In genomic region chr14:52769450-52769849, GRCm38 (mm10) we compare ENCODE assay signal across 7 mouse cellular contexts.
A peak's percentile ranks its signal among the peaks of the same experiment; 100 is the strongest.
DNase-seq lines count a peak whose midpoint lies in the region; ATAC-seq and TF ChIP-seq lines count a peak whose summit lies in the region.
"Not testable (repeated sequence)": the region's sequence is repeated elsewhere in the genome, so short reads cannot be mapped to it uniquely, and the experiment has no call there.

No protein-coding gene starts in this region.

- not testable (repeated sequence) for H3K27me3 ChIP-seq in kidney, postnatal 0 days (ENCODE audit: insufficient read depth, low read length)

- no CpG with 5 or more reads among the region's 1 CpGs for WGBS in kidney, postnatal 0 days

- H3K4me3 ChIP-seq in kidney, postnatal 0 days (replicated peaks; ENCODE audit: low read depth, low read length) = not testable (repeated sequence)

- not testable (repeated sequence) for H3K27ac ChIP-seq in kidney, postnatal 0 days

- TF ChIP-seq CTCF in kidney, postnatal 0 days (IDR thresholded peaks at IDR 0.05; ENCODE audit: low read depth) = 0 out of 2 replicates have a peak, but pooled peaks have one; percentile 19

- not testable (repeated sequence) for H3K4me1 ChIP-seq in kidney, postnatal 0 days (replicated peaks; ENCODE audit: insufficient read depth, low read length)

- not testable (repeated sequence) for H3K36me3 ChIP-seq in kidney, postnatal 0 days (ENCODE audit: insufficient read depth, low read length)

- not testable (repeated sequence) for H3K9ac ChIP-seq in kidney, postnatal 0 days (ENCODE audit: low read depth, low read length)

- peak; percentile 11 for DNase-seq in 416B (ENCODE audit: low read depth)
- DNase-seq in ES-CJ7 (ENCODE audit: low read depth, low spot score) = peak; percentile 33
- not testable (repeated sequence) for DNase-seq in kidney, postnatal 0 days (ENCODE audit: low spot score)
- peak; percentile 13 for DNase-seq in thymus, postnatal 0 days (ENCODE audit: low spot score)
- peak; percentile 19 to 61 for DNase-seq in thymus, postnatal 36 days

- not testable (repeated sequence) for H3K9me3 ChIP-seq in kidney, postnatal 0 days (replicated peaks; ENCODE audit: low read length)

- not testable (repeated sequence) for H3K4me2 ChIP-seq in kidney, postnatal 0 days (ENCODE audit: low read length)

- ATAC-seq in common myeloid progenitor, adult 5-6 weeks (replicated peaks; ENCODE audit: low read depth, poor library complexity, severe bottlenecking) = peak; percentile 87
- not testable (repeated sequence) for ATAC-seq in kidney, postnatal 0 days (replicated peaks; ENCODE audit: low FRiP score, low read depth)
- ATAC-seq in megakaryocyte-erythroid progenitor cell, adult 5-6 weeks (replicated peaks; ENCODE audit: low FRiP score, low TSS enrichment, poor library complexity, severe bottlenecking) = peak; percentile 59; the same call in 1 of the 2 replicates
